Mouse (Mus musculus): ENCODE measurements around the gene Ramp1. TPM values are rescaled to one million over a fixed set of nuclear protein-coding genes. Genes with fewer than 3 reads are reported as not detected.

Ramp1 gene
- polyA plus RNA-seq, 1 experiment from 2014 or later: 9.6 TPM

- ATAC-seq (no peak), DNase-seq (no peak)
- Histone ChIP-seq H3K9ac (replicated peaks) (no peak overlapping the region), H3K4me1 (ENCODE audit: insufficient read depth) (no peaks in the 10 kb centered on the region), H3K4me3 (ENCODE audit: low read depth, low read length) (no peak overlapping the region), H3K27me3 (ENCODE audit: insufficient read depth, low read length) (no peaks in the 10 kb centered on the region), H3K9me3 (ENCODE audit: low read length) (no peaks in the 10 kb centered on the region), H3K27ac (ENCODE audit: low read depth) (no peak overlapping the region), H3K36me3 (replicated peaks; ENCODE audit: insufficient read depth, low read length) (no peaks in the 10 kb centered on the region), H3K4me2 (ENCODE audit: low read depth, low read length) (no peak overlapping the region)
- WGBS (ENCODE audit: insufficient replicate concordance): 61% methylated on average over 3 of the region's 3 CpGs
- TF ChIP-seq EP300 (IDR thresholded peaks at IDR 0.05; ENCODE audit: low read depth) (no peak), CTCF (IDR thresholded peaks at IDR 0.05; ENCODE audit: low read depth) (no peak)
Measured at GRCm38 (mm10) chr1:91201122-91201521, 21.5 kb downstream of the Ramp1 start.

- TF ChIP-seq EP300 (IDR thresholded peaks at IDR 0.05; ENCODE audit: low read depth): no peak
- no peak for TF ChIP-seq CTCF (IDR thresholded peaks at IDR 0.05; ENCODE audit: low read depth)
- Histone ChIP-seq H3K9me3 (ENCODE audit: low read length) (no peaks in the 10 kb centered on the region), H3K4me3 (ENCODE audit: low read depth, low read length) (no peak overlapping the region), H3K27ac (ENCODE audit: low read depth) (no peak overlapping the region), H3K4me2 (ENCODE audit: low read depth, low read length) (no peak overlapping the region), H3K4me1 (ENCODE audit: insufficient read depth) (peaks cover 6% of the 10 kb centered on the region; the same call in 1 of the 2 replicates), H3K9ac (replicated peaks) (no peak overlapping the region), H3K27me3 (ENCODE audit: insufficient read depth, low read length) (no peaks in the 10 kb centered on the region), H3K36me3 (replicated peaks; ENCODE audit: insufficient read depth, low read length) (no peaks in the 10 kb centered on the region)
- ATAC-seq (no peak), DNase-seq (no peak)
- 76% methylated on average over 5 of the region's 5 CpGs for WGBS (ENCODE audit: insufficient replicate concordance)
Measured at GRCm38 (mm10) chr1:91204221-91204765, 24.7 kb downstream of the Ramp1 start.

- ATAC-seq (no peak), DNase-seq (no peak)
- no peaks in the 10 kb centered on the region for H3K9me3 ChIP-seq (ENCODE audit: low read length)
- TF ChIP-seq CTCF (IDR thresholded peaks at IDR 0.05; ENCODE audit: low read depth) (no peak), EP300 (IDR thresholded peaks at IDR 0.05; ENCODE audit: low read depth) (no peak)
- H3K36me3 ChIP-seq (replicated peaks; ENCODE audit: insufficient read depth, low read length): no peaks in the 10 kb centered on the region
- 79% methylated on average over 6 of the region's 6 CpGs for WGBS (ENCODE audit: insufficient replicate concordance)
- H3K4me1 ChIP-seq (ENCODE audit: insufficient read depth): peaks cover 6% of the 10 kb centered on the region; the same call in 1 of the 2 replicates
- no peak overlapping the region for H3K4me2 ChIP-seq (ENCODE audit: low read depth, low read length)
- no peak overlapping the region for H3K9ac ChIP-seq (replicated peaks)
- no peak overlapping the region for H3K4me3 ChIP-seq (ENCODE audit: low read depth, low read length)
- no peak overlapping the region for H3K27ac ChIP-seq (ENCODE audit: low read depth)
- H3K27me3 ChIP-seq (ENCODE audit: insufficient read depth, low read length): no peaks in the 10 kb centered on the region
Measured at GRCm38 (mm10) chr1:91205651-91206050, 26.0 kb downstream of the Ramp1 start.

GRCm38 (mm10) chr1:91206336-91206735 is 26.7 kb downstream of the Ramp1 start:
- no peaks in the 10 kb centered on the region for H3K36me3 ChIP-seq (replicated peaks; ENCODE audit: insufficient read depth, low read length)
- no peak for TF ChIP-seq CTCF (IDR thresholded peaks at IDR 0.05; ENCODE audit: low read depth)
- TF ChIP-seq EP300 (IDR thresholded peaks at IDR 0.05; ENCODE audit: low read depth): no peak
- ATAC-seq: no peak

DNA sequence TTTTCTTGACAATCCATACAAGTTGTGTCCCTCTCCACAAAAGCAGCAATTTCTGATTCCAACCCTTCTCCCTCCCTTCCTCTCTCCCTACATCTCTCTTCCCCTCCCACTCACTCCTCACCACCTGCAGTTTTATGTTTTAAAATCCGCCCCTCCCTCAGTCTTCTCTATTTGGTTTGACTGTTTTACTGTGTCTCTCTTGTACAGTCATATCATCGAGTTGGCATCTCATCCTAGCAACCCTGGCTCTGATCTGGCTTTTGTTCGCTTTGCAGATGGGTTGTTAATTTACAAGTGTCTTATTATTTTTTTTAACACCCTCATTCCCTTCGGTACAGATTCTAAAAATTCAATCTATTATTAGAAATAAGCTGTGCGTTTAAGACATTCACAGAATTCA is 27.3 kb downstream of the Ramp1 start:
- no peaks in the 10 kb centered on the region for H3K36me3 ChIP-seq (replicated peaks; ENCODE audit: insufficient read depth, low read length)
- ATAC-seq (no peak), DNase-seq (no peak)
- H3K4me1 ChIP-seq (ENCODE audit: insufficient read depth): peaks cover 6% of the 10 kb centered on the region; the same call in 1 of the 2 replicates
- no peak for TF ChIP-seq EP300 (IDR thresholded peaks at IDR 0.05; ENCODE audit: low read depth)
- no peak for TF ChIP-seq CTCF (IDR thresholded peaks at IDR 0.05; ENCODE audit: low read depth)
- H3K4me3 ChIP-seq (ENCODE audit: low read depth, low read length): no peak overlapping the region
- H3K27ac ChIP-seq (ENCODE audit: low read depth): no peak overlapping the region
- no peaks in the 10 kb centered on the region for H3K9me3 ChIP-seq (ENCODE audit: low read length)
- no peaks in the 10 kb centered on the region for H3K27me3 ChIP-seq (ENCODE audit: insufficient read depth, low read length)
- H3K9ac ChIP-seq (replicated peaks): no peak overlapping the region
- 68% methylated on average over 5 of the region's 5 CpGs for WGBS (ENCODE audit: insufficient replicate concordance)
- H3K4me2 ChIP-seq (ENCODE audit: low read depth, low read length): no peak overlapping the region

More at GRCm38 (mm10) chr1:91206336-91206735, 26.7 kb downstream of the Ramp1 start:
- no peaks in the 10 kb centered on the region for H3K9me3 ChIP-seq (ENCODE audit: low read length)
- H3K4me1 ChIP-seq (ENCODE audit: insufficient read depth): peaks cover 6% of the 10 kb centered on the region; the same call in 1 of the 2 replicates
- H3K27ac ChIP-seq (ENCODE audit: low read depth): no peak overlapping the region
- no peak overlapping the region for H3K9ac ChIP-seq (replicated peaks)
- H3K4me3 ChIP-seq (ENCODE audit: low read depth, low read length): no peak overlapping the region
- no peak for DNase-seq
- no peak overlapping the region for H3K4me2 ChIP-seq (ENCODE audit: low read depth, low read length)
- 78% methylated on average over 8 of the region's 8 CpGs for WGBS (ENCODE audit: insufficient replicate concordance)
- H3K27me3 ChIP-seq (ENCODE audit: insufficient read depth, low read length): no peaks in the 10 kb centered on the region

GRCm38 (mm10) chr1:91207334-91208074 is 27.9 kb downstream of the Ramp1 start:
- DNase-seq (no peak), ATAC-seq (peak; percentile 57; the same call in 1 of the 2 replicates)
- H3K4me2 ChIP-seq (ENCODE audit: low read depth, low read length): no peak overlapping the region
- no peaks in the 10 kb centered on the region for H3K27me3 ChIP-seq (ENCODE audit: insufficient read depth, low read length)
- no peaks in the 10 kb centered on the region for H3K36me3 ChIP-seq (replicated peaks; ENCODE audit: insufficient read depth, low read length)
- H3K4me1 ChIP-seq (ENCODE audit: insufficient read depth): peaks cover 6% of the 10 kb centered on the region; the same call in 1 of the 2 replicates
- 64% methylated on average over 3 of the region's 3 CpGs for WGBS (ENCODE audit: insufficient replicate concordance)
- no peak overlapping the region for H3K9ac ChIP-seq (replicated peaks)
- H3K9me3 ChIP-seq (ENCODE audit: low read length): no peaks in the 10 kb centered on the region
- TF ChIP-seq EP300 (IDR thresholded peaks at IDR 0.05; ENCODE audit: low read depth): no peak
- no peak for TF ChIP-seq CTCF (IDR thresholded peaks at IDR 0.05; ENCODE audit: low read depth)
- peak overlapping the region; percentile 44; the same call in 1 of the 2 replicates for H3K27ac ChIP-seq (ENCODE audit: low read depth)
- no peak overlapping the region for H3K4me3 ChIP-seq (ENCODE audit: low read depth, low read length)
